Mouse (Mus musculus): ENCODE measurements around the gene Epha4.

The Epha4 gene

DNA sequence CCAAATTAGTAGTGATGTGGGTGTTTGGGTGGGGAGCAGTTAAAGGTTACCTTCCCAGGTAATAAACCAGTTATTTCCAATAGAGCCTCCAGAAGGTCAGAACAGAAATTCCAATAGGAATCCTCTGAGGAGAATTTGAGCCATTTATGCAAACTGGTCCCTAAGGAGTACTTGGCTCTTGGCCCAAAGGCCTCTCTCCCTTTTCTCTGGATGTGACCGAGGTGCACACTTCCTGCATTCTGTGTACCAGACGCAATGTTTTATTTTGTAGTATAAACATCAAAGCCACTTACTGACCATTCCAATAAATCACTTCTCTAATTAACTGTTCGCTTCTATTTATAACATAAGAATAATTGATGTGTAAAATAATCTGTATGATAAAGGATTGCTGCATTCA, 64.7 kb downstream of the Epha4 start:
- DNase-seq (ENCODE audit: extremely low read depth, insufficient read length, low spot score), result no peak

- no peak for DNase-seq (ENCODE audit: extremely low read depth, insufficient read length, low spot score)
Measured at GRCm38 (mm10) chr1:77447061-77447614, 67.8 kb downstream of the Epha4 start.

DNA sequence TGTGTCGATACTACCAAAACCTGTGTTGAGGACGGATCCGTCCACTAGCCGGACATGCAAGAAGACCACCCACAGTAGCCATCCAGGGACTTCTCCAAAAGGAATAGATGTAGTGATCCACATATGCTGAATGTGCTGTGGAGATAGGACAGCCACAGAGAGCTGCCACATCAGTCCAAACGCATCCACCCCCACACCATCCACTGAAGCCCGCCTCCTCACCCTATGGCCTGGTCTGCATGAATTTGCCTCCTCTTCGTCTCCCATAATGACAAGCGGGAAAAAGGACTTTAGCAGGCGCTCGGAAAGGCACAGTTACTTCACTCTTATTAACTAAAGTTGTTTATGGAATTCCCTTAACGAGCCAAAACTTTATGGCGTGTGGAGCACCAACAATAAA, 68.5 kb downstream of the Epha4 start:
- no peak for DNase-seq (ENCODE audit: extremely low read depth, insufficient read length, low spot score)

- DNase-seq (ENCODE audit: extremely low read depth, insufficient read length, low spot score), result no peak
Measured at GRCm38 (mm10) chr1:77444648-77445047, 70.2 kb downstream of the Epha4 start.

GRCm38 (mm10) chr1:77441987-77442386, 72.9 kb downstream of the Epha4 start:
- DNase-seq (ENCODE audit: extremely low read depth, insufficient read length, low spot score), result no peak

DNA sequence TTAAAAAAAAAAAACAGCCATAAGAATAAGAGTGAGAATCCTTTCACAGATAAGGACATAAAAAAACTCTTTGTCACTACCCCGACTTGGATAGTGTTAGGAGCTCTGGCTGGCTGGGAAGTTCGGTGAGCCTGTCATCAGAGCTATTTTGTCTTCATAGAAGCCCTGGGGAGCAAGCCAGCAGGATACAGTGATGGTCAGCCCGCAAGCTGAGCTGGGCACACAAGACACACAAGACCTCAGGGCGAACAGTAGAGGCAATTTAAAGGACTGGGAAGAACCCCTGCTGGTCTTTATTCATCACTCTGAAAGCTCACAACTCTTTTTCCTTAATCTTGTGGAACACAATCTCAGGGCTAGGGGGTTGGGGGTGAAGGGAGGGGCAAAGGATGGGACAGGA, 73.5 kb downstream of the Epha4 start:
- no peak for DNase-seq (ENCODE audit: extremely low read depth, insufficient read length, low spot score)

GRCm38 (mm10) chr1:77440512-77440911, 74.4 kb downstream of the Epha4 start:
- no peak for DNase-seq (ENCODE audit: extremely low read depth, insufficient read length, low spot score)

DNA sequence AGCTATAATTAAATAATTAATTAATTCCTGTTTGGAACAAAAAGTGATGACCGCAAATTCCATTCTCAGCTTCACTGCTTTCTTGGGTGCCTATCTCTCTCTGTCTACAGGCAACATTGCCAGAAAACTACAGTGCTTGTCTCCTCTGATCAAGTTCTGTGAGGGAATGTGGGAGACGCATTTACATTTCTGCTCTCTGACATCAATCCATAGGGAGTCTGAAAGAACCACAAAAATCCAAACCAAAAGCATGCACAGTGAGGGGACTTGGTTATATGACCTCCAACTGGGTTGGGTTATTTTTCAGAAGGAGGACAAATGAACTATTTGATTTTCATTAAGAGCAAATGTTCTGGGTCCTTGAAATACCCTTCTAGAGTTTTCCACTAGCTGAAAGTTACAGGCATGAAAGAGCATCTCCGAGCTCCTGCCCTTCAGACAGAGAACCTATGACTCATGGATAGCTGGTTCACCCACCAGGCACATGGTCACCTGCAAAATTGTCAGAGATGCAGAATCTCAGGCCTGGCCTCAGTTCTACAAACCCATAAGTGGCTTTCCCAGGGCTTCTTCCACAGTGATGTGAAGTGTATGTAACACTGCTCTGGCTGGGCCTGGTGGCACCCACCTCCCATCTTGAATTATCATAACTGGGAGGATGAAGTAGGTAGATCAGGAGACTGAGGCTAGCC, 75.4 kb downstream of the Epha4 start:
- DNase-seq (ENCODE audit: extremely low read depth, insufficient read length, low spot score), result no peak

- no peak for DNase-seq (ENCODE audit: extremely low read depth, insufficient read length, low spot score)
Measured at GRCm38 (mm10) chr1:77438639-77439038, 76.2 kb downstream of the Epha4 start.

DNA sequence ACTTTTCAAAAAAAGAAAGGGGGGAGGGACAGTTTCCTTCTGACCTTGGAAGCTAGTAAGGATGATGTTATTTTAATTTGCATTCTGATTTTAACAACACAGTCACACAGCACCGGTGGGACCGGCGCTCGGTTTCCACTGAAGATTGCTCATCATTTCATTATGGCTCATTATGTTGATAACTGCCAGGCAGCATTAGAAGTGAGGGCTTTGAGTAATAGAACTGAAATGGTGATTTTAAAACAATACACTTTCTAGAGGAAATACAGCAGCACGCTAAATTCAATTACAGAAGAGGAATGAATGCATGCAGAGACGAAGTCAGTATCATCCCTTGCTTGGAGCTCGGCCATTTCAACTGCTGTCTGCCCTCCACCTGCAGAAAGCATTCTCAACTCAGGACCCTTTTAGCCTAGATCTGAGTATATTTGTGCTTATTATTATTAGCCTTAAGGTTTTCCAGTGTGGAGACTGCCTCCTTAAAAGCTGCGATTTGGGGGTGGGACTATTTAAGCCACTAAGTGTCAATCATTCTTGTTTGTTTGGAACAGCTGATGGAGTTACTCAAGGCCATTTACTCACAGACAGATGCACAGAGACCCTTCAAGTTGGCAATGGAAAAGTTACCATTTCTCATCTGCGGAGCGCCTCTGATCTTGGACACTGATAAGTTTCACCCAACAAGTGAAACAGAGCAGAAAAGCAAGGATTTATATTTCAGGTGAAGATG, 76.8 kb downstream of the Epha4 start:
- DNase-seq (ENCODE audit: extremely low read depth, insufficient read length, low spot score), result no peak

DNA sequence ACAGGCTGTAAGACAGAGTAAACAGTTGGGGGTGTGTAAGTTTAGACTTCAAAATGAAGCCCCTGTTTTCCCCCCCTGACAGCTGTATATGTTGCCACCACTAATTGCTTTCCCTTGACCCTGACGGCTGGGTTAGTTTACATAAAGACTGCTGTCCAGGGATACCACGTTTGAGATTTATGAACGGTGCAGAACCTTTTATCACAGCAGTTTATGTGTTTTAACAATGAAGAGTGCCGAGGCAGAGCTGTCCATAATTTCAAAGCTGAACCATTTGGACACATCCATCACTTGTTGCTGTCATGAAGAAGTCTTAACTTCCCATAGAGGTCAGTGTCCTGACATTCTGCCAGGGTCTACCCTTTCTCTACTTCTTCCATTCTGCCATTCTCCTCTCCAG, 79.8 kb downstream of the Epha4 start:
- DNase-seq (ENCODE audit: extremely low read depth, insufficient read length, low spot score), result no peak

DNA sequence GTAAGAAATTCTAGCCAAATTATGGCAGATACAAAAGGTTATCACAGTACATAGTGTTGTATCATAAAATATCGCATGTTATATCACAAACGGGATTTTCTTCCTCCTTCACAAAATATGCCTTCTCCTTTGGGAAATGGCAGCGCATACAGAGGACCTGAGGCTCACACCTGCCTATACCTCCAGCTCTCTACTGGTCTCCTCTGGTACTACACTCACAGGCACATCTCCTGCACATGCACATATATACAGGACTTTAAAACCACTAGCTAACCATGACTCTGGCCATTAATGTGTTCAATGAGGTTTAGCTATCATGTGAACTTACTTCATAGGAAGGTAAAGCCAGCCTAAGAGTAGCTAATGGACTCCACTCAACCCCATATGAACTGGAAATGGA, 81.7 kb downstream of the Epha4 start:
- DNase-seq (ENCODE audit: extremely low read depth, insufficient read length, low spot score), result no peak

GRCm38 (mm10) chr1:77432489-77432888, 82.4 kb downstream of the Epha4 start:
- no peak for DNase-seq (ENCODE audit: extremely low read depth, insufficient read length, low spot score)

DNA sequence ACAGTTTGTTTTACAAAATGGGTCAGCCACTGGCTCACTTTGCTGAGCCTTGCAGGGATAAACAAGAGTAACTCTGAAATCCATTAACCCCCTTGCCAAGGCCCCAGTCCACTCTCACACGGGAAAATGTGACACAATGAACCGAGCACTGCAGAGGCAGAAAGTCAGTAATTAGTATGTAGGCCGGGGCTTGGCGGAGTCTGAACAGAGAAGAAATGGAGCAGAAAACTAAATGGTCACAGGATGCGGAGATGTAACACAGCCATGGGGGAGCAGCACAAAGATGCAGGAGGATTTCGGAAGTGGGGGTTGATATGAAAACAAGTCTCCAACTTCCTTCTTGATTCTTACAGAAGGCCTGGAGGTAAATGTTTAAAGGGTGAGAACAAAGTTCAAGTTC, 85.7 kb downstream of the Epha4 start:
- DNase-seq (ENCODE audit: extremely low read depth, insufficient read length, low spot score), result no peak

- DNase-seq (ENCODE audit: extremely low read depth, insufficient read length, low spot score), result no peak
Measured at GRCm38 (mm10) chr1:77426956-77427355, 87.9 kb downstream of the Epha4 start.

- no peak for DNase-seq (ENCODE audit: extremely low read depth, insufficient read length, low spot score)
Measured at GRCm38 (mm10) chr1:77425171-77425570, 89.7 kb downstream of the Epha4 start.

- no peak for DNase-seq (ENCODE audit: extremely low read depth, insufficient read length, low spot score)
Measured at GRCm38 (mm10) chr1:77421081-77421480, 93.8 kb downstream of the Epha4 start.

- DNase-seq (ENCODE audit: extremely low read depth, insufficient read length, low spot score), result no peak
Measured at GRCm38 (mm10) chr1:77420348-77420747, 94.5 kb downstream of the Epha4 start.

GRCm38 (mm10) chr1:77416872-77417271, 98.0 kb downstream of the Epha4 start:
- no peak for DNase-seq (ENCODE audit: extremely low read depth, insufficient read length, low spot score)

DNA sequence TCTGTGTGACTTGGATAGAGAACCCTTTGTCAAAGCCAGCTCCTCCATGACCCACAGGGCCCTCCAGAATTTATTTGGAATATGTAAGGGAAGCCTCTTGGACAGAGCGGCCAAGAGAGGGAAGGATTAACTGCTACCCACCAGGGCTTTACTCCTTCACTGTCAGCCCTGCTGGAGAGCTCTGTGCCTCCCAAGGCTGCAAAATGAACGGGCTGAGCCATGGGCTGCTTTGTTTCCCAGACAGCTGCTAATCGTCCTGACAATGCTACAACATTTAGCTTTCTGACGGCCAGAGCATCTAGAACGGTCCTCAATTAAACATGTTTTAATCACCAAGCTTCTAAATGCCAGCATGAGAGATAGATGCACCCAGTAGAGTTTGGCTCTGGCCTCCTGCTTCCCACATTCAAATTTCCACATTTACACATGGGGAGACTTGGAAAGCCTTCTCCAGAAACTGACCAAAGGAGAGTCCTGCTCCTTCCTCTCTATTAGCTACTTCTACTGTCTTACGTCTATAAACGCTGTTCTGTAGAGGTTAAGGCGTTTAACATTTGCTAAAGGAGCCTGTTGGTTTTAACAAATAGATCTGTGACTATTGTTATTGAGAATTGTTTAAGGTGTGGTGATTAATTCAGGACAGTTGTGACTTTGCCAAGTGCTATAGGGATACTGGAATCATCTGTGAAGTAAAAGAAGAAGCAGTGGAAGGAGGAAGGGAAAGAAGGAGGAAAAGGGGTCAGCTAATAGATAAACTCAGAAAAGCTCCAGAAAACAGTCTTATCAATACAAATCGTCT, 101.8 kb downstream of the Epha4 start:
- no peak for DNase-seq (ENCODE audit: extremely low read depth, insufficient read length, low spot score)

- DNase-seq (ENCODE audit: extremely low read depth, insufficient read length, low spot score), result no peak
Measured at GRCm38 (mm10) chr1:77412285-77412684, 102.6 kb downstream of the Epha4 start.

All from 3134 (cell line).